Mouse (Mus musculus): ENCODE results near the gene 4931422A03Rik. TPM values are rescaled to one million over a fixed set of nuclear protein-coding genes. Genes with fewer than 3 reads are reported as not detected.
A peak's percentile ranks its signal among the peaks of the same experiment; 100 is the strongest.

Gene 4931422A03Rik
- total RNA-seq, 2 experiments from 2014 or later = not detected

- peak; percentile 29 to 52 for DNase-seq (ENCODE audit: low spot score in 2 of 2)
Observed at GRCm38 (mm10) chr2:103970041-103970790, 57.9 kb downstream of the 4931422A03Rik start.

GRCm38 (mm10) chr2:103969437-103970040 lies 58.6 kb downstream of the 4931422A03Rik start:
- peak; percentile 21 to 49 for DNase-seq (ENCODE audit: low spot score in 2 of 2)

- DNase-seq (ENCODE audit: low spot score in 2 of 2) = no peak
Observed at GRCm38 (mm10) chr2:103968919-103969436, 59.2 kb downstream of the 4931422A03Rik start.

- no peak for DNase-seq (ENCODE audit: low spot score in 2 of 2)
Observed at GRCm38 (mm10) chr2:103968186-103968585, 60.0 kb downstream of the 4931422A03Rik start.

GRCm38 (mm10) chr2:103965391-103965790 lies 62.8 kb downstream of the 4931422A03Rik start:
- no peak for DNase-seq (ENCODE audit: low spot score in 2 of 2)

- DNase-seq (ENCODE audit: low spot score in 2 of 2) = no peak
Observed at GRCm38 (mm10) chr2:103962349-103962748, 65.8 kb downstream of the 4931422A03Rik start.

GRCm38 (mm10) chr2:103959574-103959973 lies 68.6 kb downstream of the 4931422A03Rik start:
- no peak for DNase-seq (ENCODE audit: low spot score in 2 of 2)

- no peak for DNase-seq (ENCODE audit: low spot score in 2 of 2)
Observed at GRCm38 (mm10) chr2:103959066-103959465, 69.1 kb downstream of the 4931422A03Rik start.

- no peak for DNase-seq (ENCODE audit: low spot score in 2 of 2)
Observed at GRCm38 (mm10) chr2:103958634-103959033, 69.5 kb downstream of the 4931422A03Rik start.

GRCm38 (mm10) chr2:103957649-103958546 lies 70.3 kb downstream of the 4931422A03Rik start, which contains the start of gene Lmo2:
Lmo2 (plus strand) TSS chr2:103957986.
- DNase-seq (ENCODE audit: low spot score in 2 of 2) = no peak

GRCm38 (mm10) chr2:103956867-103957266 lies 71.3 kb downstream of the 4931422A03Rik start:
- DNase-seq (ENCODE audit: low spot score in 2 of 2) = no peak

GRCm38 (mm10) chr2:103955714-103956113 lies 72.4 kb downstream of the 4931422A03Rik start:
- DNase-seq (ENCODE audit: low spot score in 2 of 2) = no peak

- DNase-seq (ENCODE audit: low spot score in 2 of 2) = no peak
Observed at GRCm38 (mm10) chr2:103953050-103953835, 74.9 kb downstream of the 4931422A03Rik start.

- DNase-seq (ENCODE audit: low spot score in 2 of 2) = no peak
Observed at GRCm38 (mm10) chr2:103947982-103948655, 80.0 kb downstream of the 4931422A03Rik start.

GRCm38 (mm10) chr2:103946892-103947291 lies 81.3 kb downstream of the 4931422A03Rik start:
- no peak for DNase-seq (ENCODE audit: low spot score in 2 of 2)

GRCm38 (mm10) chr2:103945571-103946092 lies 82.5 kb downstream of the 4931422A03Rik start:
- no peak for DNase-seq (ENCODE audit: low spot score in 2 of 2)

- DNase-seq (ENCODE audit: low spot score in 2 of 2) = no peak
Observed at GRCm38 (mm10) chr2:103944859-103945258, 83.3 kb downstream of the 4931422A03Rik start.

GRCm38 (mm10) chr2:103941085-103941484 lies 87.1 kb downstream of the 4931422A03Rik start:
- DNase-seq (ENCODE audit: low spot score in 2 of 2) = no peak

GRCm38 (mm10) chr2:103939003-103939402 lies 89.2 kb downstream of the 4931422A03Rik start:
- no peak for DNase-seq (ENCODE audit: low spot score in 2 of 2)

- DNase-seq (ENCODE audit: low spot score in 2 of 2) = no peak
Observed at GRCm38 (mm10) chr2:103938573-103938972, 89.6 kb downstream of the 4931422A03Rik start.

Measured in gastrocnemius, postnatal 4 days (tissue).